Mouse (Mus musculus) midbrain, embryonic 13.5 days (tissue): ENCODE data around the gene Slfn1. TPM values are rescaled to one million over a fixed set of nuclear protein-coding genes. Genes with fewer than 3 reads are reported as not detected.

Experiments used
- ATAC-seq: fragments of 200-750 bp; cut with Nextera tagmentation; 2 replicates; pipeline ENCODE4 v1.8.0; 2017; ENCODE audit warnings: mild to moderate bottlenecking, moderate TSS enrichment, moderate library complexity
- H3K27ac ChIP-seq: fragments of 300-500 bp; sonication (generic); 2 replicates; pipeline ENCODE4 v1.5.1; 2015; ENCODE audit warnings: inconsistent platforms, mild to moderate bottlenecking, moderate library complexity
- H3K27me3 ChIP-seq: fragments of 300-500 bp; sonication (generic); 2 replicates; pipeline ENCODE4 v1.6.1; 2015; ENCODE audit warnings: mild to moderate bottlenecking, inconsistent platforms
- H3K36me3 ChIP-seq: fragments of 300-500 bp; sonication (generic); 2 replicates; pipeline ENCODE4 v1.6.1; 2015; ENCODE audit warnings: mild to moderate bottlenecking, inconsistent platforms
- H3K4me1 ChIP-seq: fragments of 300-500 bp; sonication (generic); replicated peaks from 2 replicates; pipeline ENCODE4 v1.6.1; 2015; ENCODE audit warnings: inconsistent platforms
- H3K4me2 ChIP-seq: fragments of 300-500 bp; sonication (generic); replicated peaks from 2 replicates; pipeline ENCODE4 v1.6.1; 2015; ENCODE audit warnings: moderate library complexity, mild to moderate bottlenecking, inconsistent platforms
- H3K4me3 ChIP-seq: fragments of 300-500 bp; sonication (generic); replicated peaks from 2 replicates; pipeline ENCODE4 v1.5.1; 2015; ENCODE audit warnings: mild to moderate bottlenecking, inconsistent platforms
- H3K9ac ChIP-seq: fragments of 300-500 bp; sonication (generic); replicated peaks from 2 replicates; pipeline ENCODE4 v1.6.1; 2015; ENCODE audit warnings: mild to moderate bottlenecking, inconsistent platforms
- H3K9me3 ChIP-seq: fragments of 300-500 bp; sonication (generic); 2 replicates; pipeline ENCODE4 v1.6.1; 2016; ENCODE audit warnings: mild to moderate bottlenecking, inconsistent platforms
- WGBS: fragments of 180-500 bp; shearing (Covaris S2); methylation state at CpG from one replicate; pipeline ENCODE4 v1.1.7; 2015; 5-methylcytosine and 5-hydroxymethylcytosine counted together
- polyA plus RNA-seq: library from polyadenylated mRNA; unstranded; fragments of >200 nt; fragmentation: Nextera tagmentation; extraction: Ambion mirVana; gene quantifications from 2 replicates; pipeline ENCODE4 v1.2.1, GENCODE M21; 2015

Gene Slfn1
- polyA plus RNA-seq = 0.08 and 0.10 TPM in 2 replicates

DNA sequence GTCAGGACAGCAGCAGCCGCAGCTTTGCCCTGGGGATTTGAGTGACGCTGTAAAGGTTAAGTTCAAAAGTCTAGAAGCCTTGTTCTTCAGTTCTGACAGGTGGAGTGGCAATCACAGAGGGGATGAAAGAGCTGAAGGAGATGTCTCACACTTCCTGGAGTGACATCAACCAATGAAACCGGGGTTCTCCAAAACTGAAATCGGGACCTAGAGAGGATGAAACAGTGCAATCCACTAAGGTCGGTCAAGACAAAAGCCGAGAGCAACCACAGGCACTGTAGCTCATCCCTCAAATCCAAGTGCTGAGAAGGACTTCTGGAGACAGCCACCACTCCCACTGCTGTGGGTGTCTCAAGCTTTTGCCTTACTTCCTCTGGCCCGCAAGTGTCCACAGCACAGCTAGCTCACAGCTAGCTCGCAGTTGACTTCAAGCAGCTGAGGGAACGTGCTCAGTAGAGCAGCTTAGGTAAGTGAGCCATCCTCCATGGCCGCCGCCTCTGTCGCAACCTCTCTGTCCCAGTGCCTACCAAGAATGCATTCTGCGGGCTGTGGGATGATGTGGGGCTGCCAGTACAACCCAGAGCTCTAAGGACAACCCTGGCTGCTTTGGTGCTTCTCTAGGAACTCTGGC is at the start of gene Slfn1:
TSS of gene Slfn1 (plus strand) at position 253 of the 631 bp plus-strand sequence.
- Histone ChIP-seq H3K27ac (no peak within 1 kb of the TSS), H3K4me2 (no peak within 1 kb of the TSS), H3K9ac (no peak within 1 kb of the TSS), H3K27me3 (no peaks in the 10 kb centered on the region), H3K9me3 (no peaks in the 10 kb centered on the region), H3K36me3 (no peaks in the 10 kb centered on the region), H3K4me3 (no peak within 1 kb of the TSS), H3K4me1 (no peaks in the 10 kb centered on the region)
- 85% methylated on average over 13 of the region's 13 CpGs for WGBS
- ATAC-seq = no peak

DNA sequence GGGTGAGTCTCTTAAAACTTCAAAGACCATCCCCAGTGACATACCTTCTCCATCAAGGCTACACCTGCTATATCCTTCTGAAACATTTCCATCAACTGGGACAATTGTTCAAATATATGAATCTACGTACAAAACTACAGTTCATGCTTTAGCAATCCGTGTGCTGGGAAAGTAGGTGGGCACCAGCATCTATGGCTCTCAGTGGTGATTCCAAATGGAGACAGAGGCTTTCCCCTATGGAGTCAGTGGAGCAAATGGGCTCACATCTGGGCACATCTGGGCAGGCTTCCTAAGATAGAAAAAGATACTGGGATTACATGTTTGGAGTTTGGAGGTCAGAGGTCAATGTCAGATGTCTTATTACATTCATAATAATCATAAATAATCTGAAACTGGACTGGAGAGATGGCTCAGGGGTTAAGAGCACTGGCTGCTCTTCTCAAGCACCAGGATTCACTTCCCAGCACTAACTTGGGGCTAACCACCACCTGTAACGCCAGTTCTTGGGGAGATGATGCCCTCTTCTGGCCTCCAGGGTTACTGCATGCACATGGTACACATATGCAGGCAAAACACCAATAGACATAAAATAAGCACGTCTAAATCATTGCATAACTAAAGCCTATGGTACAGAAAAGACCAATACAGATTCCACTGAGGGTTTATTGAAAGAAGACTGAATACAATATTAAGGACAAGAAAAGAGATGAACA is 48.5 kb upstream of the Slfn1 start:
- no peaks in the 10 kb centered on the region for H3K27me3 ChIP-seq
- no peak overlapping the region for H3K27ac ChIP-seq
- H3K9ac ChIP-seq = no peak overlapping the region
- no peak for ATAC-seq
- no peaks in the 10 kb centered on the region for H3K36me3 ChIP-seq
- H3K4me1 ChIP-seq = no peaks in the 10 kb centered on the region
- no peak overlapping the region for H3K4me2 ChIP-seq
- no peaks in the 10 kb centered on the region for H3K9me3 ChIP-seq
- 80% methylated on average over 4 of the region's 4 CpGs for WGBS
- no peak overlapping the region for H3K4me3 ChIP-seq

GRCm38 (mm10) chr11:83070321-83070970 is 46.2 kb upstream of the Slfn1 start:
- Histone ChIP-seq H3K4me3 (no peak overlapping the region), H3K4me1 (no peaks in the 10 kb centered on the region), H3K27ac (no peak overlapping the region), H3K4me2 (no peak overlapping the region), H3K36me3 (no peaks in the 10 kb centered on the region), H3K9ac (no peak overlapping the region), H3K27me3 (no peaks in the 10 kb centered on the region), H3K9me3 (no peaks in the 10 kb centered on the region)
- WGBS = 77% methylated on average over 15 of the region's 15 CpGs
- no peak for ATAC-seq

DNA sequence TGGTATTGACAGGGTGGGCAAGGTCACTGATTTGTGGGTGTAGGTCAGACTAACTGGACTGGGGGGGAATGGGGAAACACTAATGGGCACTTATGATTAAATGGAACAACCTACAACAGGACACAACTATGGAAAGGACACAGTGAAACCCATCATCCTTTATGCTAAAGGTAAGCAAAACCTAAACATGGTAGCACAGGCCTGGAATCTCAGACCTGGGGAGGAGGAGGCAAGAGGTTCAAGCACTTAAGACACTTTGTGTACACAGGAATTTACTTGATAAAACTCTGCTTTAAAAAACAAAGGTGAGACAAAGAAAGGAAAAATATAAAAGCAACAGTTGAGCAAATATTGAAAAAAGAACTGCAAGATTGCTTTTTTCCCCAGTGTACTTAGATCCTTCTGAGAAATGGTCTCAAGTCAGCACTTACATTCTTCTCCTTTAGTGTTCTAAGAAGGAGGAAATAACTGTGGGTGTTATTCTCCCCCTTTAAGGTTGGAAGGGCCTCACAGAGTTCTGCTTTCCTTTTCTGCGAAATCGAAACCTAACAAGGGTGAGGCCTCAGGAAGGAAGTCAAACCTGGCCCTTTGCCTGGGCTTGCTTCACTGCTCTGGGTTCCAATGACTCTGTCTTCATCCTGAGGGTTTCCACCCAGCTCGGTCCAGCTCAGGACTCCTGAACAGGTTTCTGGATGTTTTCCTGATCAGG is 38.8 kb upstream of the Slfn1 start:
- whole genome bisulfite sequencing = 92% methylated on average over 3 of the region's 3 CpGs
- Histone ChIP-seq H3K4me3 (no peak overlapping the region), H3K9ac (no peak overlapping the region), H3K36me3 (no peaks in the 10 kb centered on the region), H3K4me1 (no peaks in the 10 kb centered on the region), H3K27ac (no peak overlapping the region), H3K9me3 (no peaks in the 10 kb centered on the region), H3K27me3 (no peaks in the 10 kb centered on the region), H3K4me2 (no peak overlapping the region)
- no peak for ATAC-seq

DNA sequence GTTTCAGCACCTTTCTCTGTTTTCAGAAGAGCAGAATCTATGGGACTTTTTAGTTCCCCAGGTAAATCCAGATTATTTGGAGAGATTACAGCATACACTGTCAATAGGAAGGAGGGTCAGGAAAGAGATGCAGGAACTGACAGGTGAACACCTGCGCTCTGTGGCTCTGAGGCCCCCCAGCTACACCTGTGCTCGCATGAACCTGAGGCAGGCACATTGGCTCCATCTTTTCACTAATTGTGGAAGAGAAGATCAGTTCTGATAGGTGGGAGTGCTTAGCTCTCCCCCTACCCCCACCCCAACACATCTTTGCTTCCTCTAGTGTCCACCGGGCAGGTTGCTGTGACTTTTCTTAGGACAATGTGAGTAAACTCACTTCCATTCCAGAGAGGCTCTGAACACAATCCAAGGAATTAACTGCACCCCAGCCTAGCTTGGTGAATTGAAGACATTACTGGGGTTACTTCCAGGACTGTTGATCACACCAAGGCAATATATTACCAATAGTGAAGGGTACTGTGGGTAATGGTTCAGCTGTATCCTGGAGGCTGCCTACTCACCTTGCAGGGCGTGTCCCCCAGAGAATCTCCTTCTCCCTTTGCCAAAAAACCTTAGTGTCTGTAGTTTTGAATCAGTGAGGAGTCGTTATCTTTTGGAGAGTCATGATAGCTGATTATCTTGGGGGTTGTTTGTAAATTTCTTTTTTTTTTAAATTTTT is 38.1 kb upstream of the Slfn1 start:
- ATAC-seq = no peak
- no peak overlapping the region for H3K27ac ChIP-seq
- no peak overlapping the region for H3K4me2 ChIP-seq
- no peaks in the 10 kb centered on the region for H3K9me3 ChIP-seq
- H3K36me3 ChIP-seq = no peaks in the 10 kb centered on the region
- no peaks in the 10 kb centered on the region for H3K4me1 ChIP-seq
- 87% methylated on average over 5 of the region's 5 CpGs for WGBS
- H3K9ac ChIP-seq = no peak overlapping the region
- H3K27me3 ChIP-seq = no peaks in the 10 kb centered on the region
- H3K4me3 ChIP-seq = no peak overlapping the region

DNA sequence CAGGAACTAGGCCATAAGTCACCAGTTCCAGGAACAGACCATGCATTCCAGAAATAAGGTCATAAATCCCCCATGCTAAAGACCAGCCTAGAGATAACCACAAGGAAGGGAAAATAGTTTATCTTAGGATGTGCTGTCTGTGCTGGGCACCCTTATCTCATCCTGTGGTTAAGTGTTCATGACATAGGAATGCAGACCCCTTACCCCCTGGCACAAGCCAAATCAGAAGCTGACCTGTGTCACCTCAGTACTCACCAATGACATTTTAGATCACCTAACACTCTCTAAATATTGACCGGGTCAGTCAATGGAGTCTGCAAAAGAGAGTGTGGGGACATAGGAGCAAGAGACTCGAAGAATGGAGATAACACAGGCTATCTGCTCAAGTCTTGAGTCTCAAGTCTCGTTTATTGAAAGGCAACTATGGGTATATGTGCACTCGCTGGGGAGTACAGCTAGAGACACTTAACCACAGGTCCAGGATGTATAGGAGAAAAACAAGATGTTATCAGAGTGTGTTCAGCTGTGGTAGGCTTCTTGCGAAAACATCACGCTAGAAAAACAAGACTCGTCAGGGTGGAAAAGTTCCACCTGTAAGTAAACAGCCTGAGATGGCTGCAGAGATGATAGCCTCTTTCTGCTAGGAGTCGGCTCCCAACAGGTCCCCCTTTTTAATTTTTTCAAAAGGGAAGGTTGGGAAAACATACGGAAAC is 37.0 kb upstream of the Slfn1 start:
- H3K9me3 ChIP-seq = 0 out of 2 replicates have a peak, but pooled peaks cover 3% of the 10 kb centered on the region
- H3K4me2 ChIP-seq = no peak overlapping the region
- no peaks in the 10 kb centered on the region for H3K4me1 ChIP-seq
- no peak overlapping the region for H3K27ac ChIP-seq
- WGBS = 92% methylated on average over 9 of the region's 9 CpGs
- no peaks in the 10 kb centered on the region for H3K36me3 ChIP-seq
- ATAC-seq = no peak
- H3K9ac ChIP-seq = no peak overlapping the region
- no peaks in the 10 kb centered on the region for H3K27me3 ChIP-seq
- no peak overlapping the region for H3K4me3 ChIP-seq

DNA sequence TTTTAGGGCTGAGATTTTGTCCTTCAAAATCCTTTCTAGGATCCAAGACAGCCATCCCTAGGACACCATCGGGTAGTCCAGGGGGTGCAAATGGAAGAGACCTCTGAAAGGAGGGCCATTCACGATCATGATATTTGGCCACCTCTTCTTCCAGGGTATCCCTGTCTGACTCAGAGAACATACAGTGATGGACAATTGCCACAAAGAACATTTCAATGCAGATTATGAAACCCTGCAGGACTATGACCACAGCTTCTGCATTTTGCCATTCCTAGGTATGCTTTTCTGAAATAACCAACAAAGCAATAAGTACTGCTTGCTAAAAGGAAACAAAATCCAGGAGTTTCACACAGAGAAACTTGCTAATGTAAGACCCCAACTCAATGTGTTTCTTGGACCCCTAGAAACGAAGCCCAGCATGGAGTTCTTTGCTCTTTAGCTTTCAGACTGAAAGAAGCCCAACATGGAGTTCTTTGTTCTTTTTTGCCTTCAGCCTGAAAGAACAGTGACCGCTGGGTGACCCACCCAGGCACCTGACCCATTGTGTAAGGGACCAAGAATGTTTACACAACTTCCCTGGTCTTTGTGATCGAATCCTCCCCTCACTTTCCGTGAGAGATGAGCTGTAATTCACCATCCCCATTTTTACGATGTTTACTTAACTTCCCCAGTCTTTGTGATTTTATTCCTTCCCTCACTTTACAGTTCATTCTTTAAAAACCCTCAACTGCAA is 33.7 kb upstream of the Slfn1 start:
- H3K27me3 ChIP-seq = no peaks in the 10 kb centered on the region
- no peaks in the 10 kb centered on the region for H3K36me3 ChIP-seq
- no peak overlapping the region for H3K4me3 ChIP-seq
- ATAC-seq = no peak
- 68% methylated on average over 7 of the region's 7 CpGs for WGBS
- no peak overlapping the region for H3K27ac ChIP-seq
- 0 out of 2 replicates have a peak, but pooled peaks cover 3% of the 10 kb centered on the region for H3K9me3 ChIP-seq
- H3K9ac ChIP-seq = no peak overlapping the region
- H3K4me2 ChIP-seq = no peak overlapping the region
- H3K4me1 ChIP-seq = no peaks in the 10 kb centered on the region

DNA sequence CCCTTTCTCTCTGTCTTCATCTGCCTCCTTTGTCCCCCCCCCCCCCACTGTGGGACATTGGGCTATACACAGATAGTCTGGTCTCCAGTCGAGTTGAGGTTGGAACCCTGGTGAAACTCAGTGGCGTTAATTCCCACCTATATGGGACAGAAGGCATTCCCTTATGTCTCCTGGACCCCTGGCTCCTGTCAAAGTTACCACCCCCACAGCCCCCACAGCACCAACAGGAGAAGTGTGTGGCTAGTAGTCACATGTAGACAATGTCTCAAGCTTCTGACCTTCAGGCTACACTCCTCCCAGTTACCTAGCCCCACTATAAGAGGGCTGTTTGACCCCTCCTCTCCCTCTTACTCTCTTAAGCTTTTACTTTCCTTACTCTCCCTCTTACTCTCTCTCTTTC is 32.5 kb upstream of the Slfn1 start:
- no peaks in the 10 kb centered on the region for H3K36me3 ChIP-seq
- H3K4me3 ChIP-seq = no peak overlapping the region
- no peak overlapping the region for H3K9ac ChIP-seq
- 0 out of 2 replicates have a peak, but pooled peaks cover 3% of the 10 kb centered on the region for H3K9me3 ChIP-seq
- H3K4me2 ChIP-seq = no peak overlapping the region
- no peaks in the 10 kb centered on the region for H3K27me3 ChIP-seq
- 94% methylated on average over 2 of the region's 2 CpGs for WGBS
- no peak for ATAC-seq
- no peaks in the 10 kb centered on the region for H3K4me1 ChIP-seq
- no peak overlapping the region for H3K27ac ChIP-seq

DNA sequence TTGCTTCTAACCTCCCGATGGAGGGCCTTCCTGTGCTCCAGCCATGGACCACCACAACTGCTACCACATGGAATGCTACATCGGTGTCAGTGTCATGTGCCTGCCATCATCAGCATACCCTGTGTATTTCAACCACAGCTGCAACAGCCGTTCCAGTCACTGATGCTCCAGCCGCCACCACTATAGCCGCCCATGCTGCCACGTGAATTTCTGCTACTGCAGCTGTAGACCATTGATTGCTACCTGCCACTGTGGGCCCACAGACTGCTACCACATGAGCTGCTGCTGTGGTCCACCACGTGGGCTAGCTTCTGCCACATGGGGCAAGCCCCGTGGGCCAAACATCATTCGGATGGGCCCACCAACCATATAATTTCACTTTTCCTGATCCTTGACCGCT is 31.9 kb upstream of the Slfn1 start:
- H3K9ac ChIP-seq = no peak overlapping the region
- no peaks in the 10 kb centered on the region for H3K36me3 ChIP-seq
- no peaks in the 10 kb centered on the region for H3K27me3 ChIP-seq
- H3K9me3 ChIP-seq = 0 out of 2 replicates have a peak, but pooled peaks cover 3% of the 10 kb centered on the region
- no peak for ATAC-seq
- no peak overlapping the region for H3K4me3 ChIP-seq
- no peak overlapping the region for H3K4me2 ChIP-seq
- 88% methylated on average over 10 of the region's 10 CpGs for WGBS
- H3K27ac ChIP-seq = no peak overlapping the region
- H3K4me1 ChIP-seq = no peaks in the 10 kb centered on the region

GRCm38 (mm10) chr11:83115138-83115537 is 1.5 kb upstream of the Slfn1 start:
- Histone ChIP-seq H3K27me3 (no peaks in the 10 kb centered on the region), H3K9me3 (0 out of 2 replicates have a peak, but pooled peaks cover 5% of the 10 kb centered on the region), H3K36me3 (no peaks in the 10 kb centered on the region), H3K4me1 (no peaks in the 10 kb centered on the region), H3K4me3 (no peak overlapping the region), H3K27ac (no peak overlapping the region), H3K9ac (no peak overlapping the region), H3K4me2 (no peak overlapping the region)
- WGBS = 39% methylated on average over 2 of the region's 2 CpGs
- no peak for ATAC-seq
